Mouse (Mus musculus): ENCODE results near the gene Kcnk12. TPM values are rescaled to one million over a fixed set of nuclear protein-coding genes. Genes with fewer than 3 reads are reported as not detected.

The Kcnk12 gene
- total and polyA plus RNA-seq, 3 experiments: not detected

GRCm38 (mm10) chr17:87840079-87840478, 42.3 kb upstream of the Kcnk12 start:
- TF ChIP-seq BHLHE40 (IDR thresholded peaks at IDR 0.05; ENCODE audit: low read depth, low read length): no peak
- TF ChIP-seq CHD1 (IDR thresholded peaks at IDR 0.05; ENCODE audit: low read depth, low read length): no peak
- TF ChIP-seq GABPA (IDR thresholded peaks at IDR 0.05; ENCODE audit: insufficient replicate concordance, low read depth, low read length): no peak
- no peak for TF ChIP-seq POLR2AphosphoS2 (IDR thresholded peaks at IDR 0.05; ENCODE audit: low read depth, low read length)
- TF ChIP-seq MEF2A (IDR thresholded peaks at IDR 0.05; ENCODE audit: borderline replicate concordance, low read depth, low read length): no peak
- TF ChIP-seq RAD21 (IDR thresholded peaks at IDR 0.05; ENCODE audit: low read depth, low read length): no peak
- no peak for TF ChIP-seq SIN3A (IDR thresholded peaks at IDR 0.05; ENCODE audit: low read length)
- no peak for TF ChIP-seq ZMIZ1 (IDR thresholded peaks at IDR 0.05; ENCODE audit: low read depth, low read length)
- TF ChIP-seq IRF4 (IDR thresholded peaks at IDR 0.05; ENCODE audit: low read depth, low read length): no peak
- no peak for TF ChIP-seq ZKSCAN1 (IDR thresholded peaks at IDR 0.05; ENCODE audit: borderline replicate concordance, low read depth, low read length)
- TF ChIP-seq MAFK (IDR thresholded peaks at IDR 0.05; ENCODE audit: insufficient replicate concordance, low read length): no peak
- TF ChIP-seq PAX5 (IDR thresholded peaks at IDR 0.05; ENCODE audit: low read length): no peak
- no peak for TF ChIP-seq RCOR1 (conservative IDR thresholded peaks at IDR 0.05; ENCODE audit: low read depth, low read length)
- H3K4me2 ChIP-seq (ENCODE audit: insufficient read depth, low read depth, poor library complexity, severe bottlenecking): no peak overlapping the region
- in situ Hi-C loops (cut with MboI; ENCODE audit: low pct_ligation_motif_present, low pct_unique_long_range_greater_than_20kb, low sequenced_read_pairs): no loop called here

GRCm38 (mm10) chr17:87834850-87835249, 37.1 kb upstream of the Kcnk12 start:
- no peak overlapping the region for H3K4me3 ChIP-seq (replicated peaks in 1 of 3; ENCODE audit: low read depth in 2 of 3, low read length in 2 of 3, poor library complexity in 1 of 3)
- dilution Hi-C loops (cut with MboI; ENCODE audit: extremely low pct_ligation_motif_present, extremely low pct_unique_long_range_greater_than_20kb, low sequenced_read_pairs): no loop called here

More at GRCm38 (mm10) chr17:87840079-87840478, 42.3 kb upstream of the Kcnk12 start:
- peaks cover 0 to 5% of the 10 kb centered on the region in 2 experiments; a peak in 2 of 4 replicates for H3K4me1 ChIP-seq (ENCODE audit: control insufficient read depth in 1 of 2, insufficient read depth in 2 of 2)
- no peak overlapping the region for H3K27ac ChIP-seq (ENCODE audit: insufficient read depth, low read depth)
- H3K27me3 ChIP-seq (replicated peaks): peaks cover 3% of the 10 kb centered on the region
- dilution Hi-C loops (cut with MboI; ENCODE audit: extremely low pct_ligation_motif_present, extremely low pct_unique_long_range_greater_than_20kb, low sequenced_read_pairs): no loop called here
- H3K9ac ChIP-seq (ENCODE audit: insufficient read depth, low read depth): no peak overlapping the region
- peaks cover 6% of the 10 kb centered on the region for H3K9me3 ChIP-seq (replicated peaks; ENCODE audit: low read length)
- H3K36me3 ChIP-seq (replicated peaks in 1 of 2; ENCODE audit: control insufficient read depth in 1 of 2, insufficient read depth in 1 of 2, low read length in 1 of 2): no peaks in the 10 kb centered on the region
- H3K79me2 ChIP-seq (replicated peaks; ENCODE audit: control insufficient read depth, extremely low read depth, insufficient read depth, poor library complexity, severe bottlenecking): no peaks in the 10 kb centered on the region
- no peak for DNase-seq (ENCODE audit: extremely low read depth)
- H3K4me3 ChIP-seq (replicated peaks in 1 of 3; ENCODE audit: low read depth in 2 of 3, low read length in 2 of 3, poor library complexity in 1 of 3): no peak overlapping the region

More at GRCm38 (mm10) chr17:87834850-87835249, 37.1 kb upstream of the Kcnk12 start:
- Histone ChIP-seq H3K27me3 (replicated peaks) (no peaks in the 10 kb centered on the region), H3K27ac (ENCODE audit: insufficient read depth, low read depth) (no peak overlapping the region), H3K9ac (ENCODE audit: insufficient read depth, low read depth) (no peak overlapping the region), H3K4me1 (ENCODE audit: control insufficient read depth in 1 of 2, insufficient read depth in 2 of 2) (peaks cover 0 to 12% of the 10 kb centered on the region in 2 experiments; a peak in 2 of 4 replicates), H3K79me2 (replicated peaks; ENCODE audit: control insufficient read depth, extremely low read depth, insufficient read depth, poor library complexity, severe bottlenecking) (no peaks in the 10 kb centered on the region), H3K4me2 (ENCODE audit: insufficient read depth, low read depth, poor library complexity, severe bottlenecking) (no peak overlapping the region), H3K9me3 (replicated peaks; ENCODE audit: low read length) (no peaks in the 10 kb centered on the region), H3K36me3 (replicated peaks in 1 of 2; ENCODE audit: control insufficient read depth in 1 of 2, insufficient read depth in 1 of 2, low read length in 1 of 2) (no peaks in the 10 kb centered on the region)
- in situ Hi-C loops (cut with MboI; ENCODE audit: low pct_ligation_motif_present, low pct_unique_long_range_greater_than_20kb, low sequenced_read_pairs): no loop called here
- no peak for DNase-seq (ENCODE audit: extremely low read depth)
- TF ChIP-seq JUND (conservative IDR thresholded peaks at IDR 0.05; ENCODE audit: low read depth, low read length): no peak
- TF ChIP-seq E2F4 (IDR thresholded peaks at IDR 0.05; ENCODE audit: insufficient replicate concordance, low read depth, low read length): no peak
- no peak for TF ChIP-seq MAFK (IDR thresholded peaks at IDR 0.05; ENCODE audit: insufficient replicate concordance, low read length)
- TF ChIP-seq BHLHE40 (IDR thresholded peaks at IDR 0.05; ENCODE audit: low read depth, low read length): no peak
- TF ChIP-seq KAT2A (IDR thresholded peaks at IDR 0.05; ENCODE audit: insufficient replicate concordance, low read length): no peak
- no peak for TF ChIP-seq USF2 (conservative IDR thresholded peaks at IDR 0.05; ENCODE audit: low read depth, low read length)
- TF ChIP-seq ZKSCAN1 (IDR thresholded peaks at IDR 0.05; ENCODE audit: borderline replicate concordance, low read depth, low read length): no peak
- TF ChIP-seq ELF1 (IDR thresholded peaks at IDR 0.05; ENCODE audit: low read depth, low read length): no peak
- no peak for TF ChIP-seq MAX (IDR thresholded peaks at IDR 0.05; ENCODE audit: low read length)
- TF ChIP-seq POLR2A (IDR thresholded peaks at IDR 0.05; ENCODE audit: low read depth, low read length): no peak
- TF ChIP-seq JUN (IDR thresholded peaks at IDR 0.05; ENCODE audit: insufficient read depth, low read depth, low read length): no peak
